Mouse (Mus musculus): ENCODE data around the gene Shisa8. TPM values are rescaled to one million over a fixed set of nuclear protein-coding genes. Genes with fewer than 3 reads are reported as not detected.

Shisa8 gene
- polyA plus RNA-seq, 1 experiment: 57.1 TPM

DNA sequence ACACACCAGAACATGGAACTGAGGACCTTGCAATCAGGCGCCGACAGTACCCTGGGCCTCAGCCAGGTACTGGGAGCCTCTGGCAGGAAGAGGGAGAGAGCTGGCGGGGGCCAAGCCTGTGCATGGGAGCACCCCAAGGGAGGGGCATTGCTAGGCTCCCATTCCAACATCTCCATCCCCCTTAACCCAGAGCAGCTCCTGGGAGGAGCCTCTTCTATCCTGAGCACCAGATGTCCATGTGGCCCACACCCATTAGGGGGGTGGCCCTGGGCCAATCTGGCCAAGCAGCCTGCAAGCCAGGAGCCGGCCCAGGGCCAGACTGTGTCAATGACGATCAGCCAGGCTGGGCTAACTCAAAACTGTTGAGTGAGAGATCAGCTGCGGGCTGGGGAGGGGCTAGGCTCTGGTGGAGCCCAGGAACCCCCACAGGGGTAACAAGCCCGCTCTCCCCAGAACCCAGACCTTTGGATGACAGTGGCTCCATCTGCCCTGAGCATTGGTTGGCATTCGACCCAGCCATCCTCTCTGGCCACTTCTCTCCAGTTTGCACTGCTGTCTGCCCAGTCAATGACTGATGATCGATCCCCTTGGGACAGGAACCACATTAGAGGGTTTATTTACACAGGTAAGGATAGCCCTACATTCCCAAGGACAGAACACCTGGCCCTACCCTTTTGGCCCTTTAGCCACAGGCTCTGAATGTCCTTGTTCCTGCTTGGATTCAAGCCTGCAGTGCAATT is 6.1 kb downstream of the Shisa8 start:
- no peak for DNase-seq (ENCODE audit: extremely low spot score in 1 of 2, low spot score in 1 of 2)

DNA sequence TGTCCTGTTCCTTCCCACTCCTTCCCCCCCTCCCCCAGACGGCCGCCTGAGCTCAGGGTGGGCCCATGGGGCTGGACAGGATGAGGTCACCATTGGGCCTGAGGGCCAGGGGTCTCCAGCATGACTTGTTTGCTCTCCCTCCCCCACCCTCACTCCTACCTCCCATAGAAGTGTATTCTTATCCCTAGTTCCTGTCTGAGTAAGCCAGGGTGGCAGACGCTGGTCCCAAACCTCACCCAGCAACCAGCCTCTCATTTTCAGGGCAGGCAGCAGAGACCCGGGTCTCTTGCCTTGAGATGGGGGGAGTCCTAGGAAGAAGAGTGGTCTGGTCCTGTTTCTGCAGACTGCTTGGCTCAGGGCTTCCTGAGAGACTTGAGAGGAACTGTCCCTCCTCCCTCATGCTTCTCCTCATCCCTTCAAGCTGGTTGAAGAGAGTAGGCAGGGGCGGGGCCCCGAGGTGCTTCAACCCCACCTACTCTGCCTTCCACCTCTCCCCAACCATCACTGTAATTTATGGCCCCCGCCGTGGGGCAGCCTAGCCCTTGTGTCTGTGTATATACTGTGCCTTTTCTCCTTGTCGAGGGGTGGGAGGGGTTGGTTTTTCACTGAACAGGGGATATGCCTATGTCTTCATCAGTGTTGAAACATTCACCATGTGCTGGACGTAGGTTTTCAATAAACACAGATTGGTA is 7.8 kb downstream of the Shisa8 start:
- DNase-seq (ENCODE audit: extremely low spot score in 1 of 2, low spot score in 1 of 2): no peak

DNA sequence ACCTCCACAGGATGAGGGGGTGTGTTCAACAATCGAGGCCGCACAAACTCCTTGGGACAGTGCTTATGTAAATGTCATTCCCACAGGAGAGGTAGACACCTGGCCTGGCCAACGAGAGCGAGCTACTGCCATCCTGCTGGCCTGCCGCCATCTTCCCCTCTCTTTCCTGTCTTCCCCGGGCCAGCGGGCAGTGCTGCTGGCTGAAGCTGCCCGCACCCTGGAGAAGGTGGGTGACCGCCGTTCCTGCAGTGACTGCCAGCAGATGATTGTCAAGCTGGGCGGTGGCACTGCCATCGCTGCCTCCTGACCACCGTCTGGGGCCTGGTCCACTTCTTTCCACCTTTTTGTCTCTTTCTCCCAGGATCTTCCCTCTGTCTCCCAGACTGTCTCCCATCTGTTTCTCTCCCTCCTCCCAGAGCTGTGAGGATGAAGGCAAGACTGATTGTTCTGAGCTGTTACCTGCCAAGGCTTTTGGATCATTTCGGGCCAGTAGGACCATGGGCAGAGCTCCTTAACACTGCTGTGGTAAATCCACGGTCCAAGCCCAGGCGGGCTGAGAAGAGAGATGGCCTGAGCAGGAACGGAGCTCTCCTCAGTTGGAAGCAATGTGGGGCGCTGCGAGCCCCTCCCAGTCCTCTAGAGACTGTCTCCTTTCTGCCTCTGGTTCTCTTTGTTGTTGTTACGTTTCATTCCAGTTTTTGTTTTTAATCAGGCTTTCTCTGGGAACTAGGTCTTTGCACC is 8.8 kb downstream of the Shisa8 start:
- DNase-seq (ENCODE audit: extremely low spot score in 1 of 2, low spot score in 1 of 2): no peak

- DNase-seq (ENCODE audit: extremely low spot score in 1 of 2, low spot score in 1 of 2): no peak
Measured at GRCm38 (mm10) chr15:82203090-82203489, 9.5 kb downstream of the Shisa8 start.

DNA sequence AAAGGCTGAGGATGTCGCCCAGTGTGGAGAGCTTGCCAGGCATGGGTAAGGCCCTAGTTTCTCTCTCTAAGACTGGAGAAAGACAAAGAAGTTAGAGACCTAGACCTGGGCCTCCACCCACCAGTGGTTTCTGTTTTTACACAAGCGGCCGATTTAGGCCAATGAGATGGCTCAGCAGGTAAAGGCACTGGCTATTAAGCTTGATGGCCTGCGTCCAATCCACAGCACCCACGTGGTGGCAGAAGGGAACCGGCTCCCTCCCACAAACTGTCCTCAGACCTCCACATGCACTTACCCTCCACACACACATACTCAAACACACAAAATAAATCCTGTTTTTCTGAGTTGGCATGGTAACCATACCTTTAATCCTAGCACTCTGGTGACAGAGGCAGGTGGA is 10.5 kb downstream of the Shisa8 start:
- no peak for DNase-seq (ENCODE audit: extremely low spot score in 1 of 2, low spot score in 1 of 2)

- no peak for DNase-seq (ENCODE audit: extremely low spot score in 1 of 2, low spot score in 1 of 2)
Measured at GRCm38 (mm10) chr15:82199546-82199945, 13.1 kb downstream of the Shisa8 start.

GRCm38 (mm10) chr15:82198342-82198741 is 14.3 kb downstream of the Shisa8 start:
- no peak for DNase-seq (ENCODE audit: extremely low spot score in 1 of 2, low spot score in 1 of 2)

GRCm38 (mm10) chr15:82197937-82198336 is 14.7 kb downstream of the Shisa8 start:
- no peak for DNase-seq (ENCODE audit: extremely low spot score in 1 of 2, low spot score in 1 of 2)

GRCm38 (mm10) chr15:82197246-82197750 is 15.3 kb downstream of the Shisa8 start:
- no peak for DNase-seq (ENCODE audit: extremely low spot score in 1 of 2, low spot score in 1 of 2)

DNA sequence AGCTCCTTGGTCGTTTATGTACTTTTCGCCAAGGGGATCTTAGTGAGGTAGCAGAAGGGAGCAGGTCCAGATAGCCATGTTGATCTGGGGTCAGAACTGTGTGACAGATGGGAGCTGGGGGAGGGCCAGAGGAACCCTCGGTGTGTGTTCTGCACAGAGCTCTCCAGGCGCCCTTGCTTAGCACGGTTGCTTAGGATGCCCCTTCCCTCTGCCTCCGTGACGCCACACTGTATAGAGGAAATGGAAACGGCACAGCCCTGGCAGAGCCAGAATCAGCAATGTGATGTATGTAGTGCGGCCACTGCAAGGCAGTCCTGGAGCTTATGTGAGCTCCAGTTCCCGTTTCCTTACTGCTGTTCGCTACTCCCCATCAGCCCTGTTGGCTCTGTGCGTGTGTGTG is 16.3 kb downstream of the Shisa8 start:
- no peak for DNase-seq (ENCODE audit: extremely low spot score in 1 of 2, low spot score in 1 of 2)

DNA sequence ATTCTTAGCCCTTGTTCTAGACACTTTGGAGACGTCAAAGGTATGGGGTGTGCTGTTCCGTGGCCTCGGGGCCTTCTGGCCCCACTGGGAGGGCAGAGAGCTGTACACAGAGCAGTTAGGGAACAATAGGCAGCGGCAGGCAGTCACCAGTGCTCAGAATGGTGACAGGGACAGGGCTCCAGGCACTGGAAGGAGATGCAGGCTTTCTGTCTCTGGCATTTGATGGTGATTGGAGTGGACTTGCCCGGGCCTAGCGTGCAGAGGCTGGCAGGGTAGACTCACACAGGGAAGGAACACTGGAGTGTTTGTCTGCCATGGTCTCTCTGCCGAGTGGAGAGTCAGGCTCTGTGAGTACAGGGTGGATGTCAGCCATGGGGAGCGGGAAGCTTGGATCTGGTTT is 20.0 kb downstream of the Shisa8 start:
- DNase-seq (ENCODE audit: extremely low spot score in 1 of 2, low spot score in 1 of 2): no peak

GRCm38 (mm10) chr15:82188481-82189240 is 24.0 kb downstream of the Shisa8 start:
- DNase-seq (ENCODE audit: extremely low spot score in 1 of 2, low spot score in 1 of 2): peak in 1 of 2 experiments; percentile 51

DNA sequence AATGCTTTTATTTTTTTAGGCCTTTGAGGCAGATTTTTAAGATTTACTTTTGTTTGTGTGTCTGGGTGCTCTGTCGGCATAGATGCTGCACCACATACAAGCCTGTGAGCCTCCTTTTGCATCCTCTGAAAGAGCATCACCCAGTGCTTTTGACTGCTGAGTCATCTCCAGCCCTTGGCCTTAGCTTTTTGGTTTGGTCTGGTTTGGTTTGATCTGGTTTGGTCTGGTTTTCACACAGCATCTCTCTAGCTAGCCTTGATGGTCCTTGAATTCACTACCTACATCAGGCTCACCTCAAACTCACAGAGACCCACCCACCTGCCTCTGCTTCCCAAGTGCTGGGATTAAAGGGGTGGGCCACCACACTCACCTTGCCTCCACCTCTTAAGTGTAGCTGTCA is 24.7 kb downstream of the Shisa8 start:
- no peak for DNase-seq (ENCODE audit: extremely low spot score in 1 of 2, low spot score in 1 of 2)

GRCm38 (mm10) chr15:82187401-82187800 is 25.2 kb downstream of the Shisa8 start:
- DNase-seq (ENCODE audit: extremely low spot score in 1 of 2, low spot score in 1 of 2): no peak

DNA sequence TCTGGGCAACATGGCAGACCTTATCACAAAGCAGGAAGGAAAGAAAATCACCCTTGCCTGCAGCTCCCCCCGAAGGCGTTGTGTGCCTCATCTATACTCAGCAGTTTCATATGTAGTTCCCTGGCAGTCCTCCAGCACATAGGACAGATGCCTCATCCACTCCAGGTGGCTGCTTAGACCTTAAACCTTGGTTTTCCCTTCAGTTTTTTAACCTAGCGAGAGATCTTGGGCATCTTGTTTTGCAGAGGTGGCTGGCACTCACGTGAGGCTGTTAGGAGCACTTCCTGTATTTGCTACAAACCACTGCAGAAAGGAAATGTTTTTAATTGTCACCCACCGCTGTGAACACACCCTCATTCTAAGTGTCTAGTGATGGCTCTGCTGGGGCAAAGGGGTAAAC is 25.7 kb downstream of the Shisa8 start:
- DNase-seq (ENCODE audit: extremely low spot score in 1 of 2, low spot score in 1 of 2): no peak

GRCm38 (mm10) chr15:82186131-82186530 is 26.5 kb downstream of the Shisa8 start:
- no peak for DNase-seq (ENCODE audit: extremely low spot score in 1 of 2, low spot score in 1 of 2)

- no peak for DNase-seq (ENCODE audit: extremely low spot score in 1 of 2, low spot score in 1 of 2)
Measured at GRCm38 (mm10) chr15:82185062-82185783, 27.4 kb downstream of the Shisa8 start.

DNA sequence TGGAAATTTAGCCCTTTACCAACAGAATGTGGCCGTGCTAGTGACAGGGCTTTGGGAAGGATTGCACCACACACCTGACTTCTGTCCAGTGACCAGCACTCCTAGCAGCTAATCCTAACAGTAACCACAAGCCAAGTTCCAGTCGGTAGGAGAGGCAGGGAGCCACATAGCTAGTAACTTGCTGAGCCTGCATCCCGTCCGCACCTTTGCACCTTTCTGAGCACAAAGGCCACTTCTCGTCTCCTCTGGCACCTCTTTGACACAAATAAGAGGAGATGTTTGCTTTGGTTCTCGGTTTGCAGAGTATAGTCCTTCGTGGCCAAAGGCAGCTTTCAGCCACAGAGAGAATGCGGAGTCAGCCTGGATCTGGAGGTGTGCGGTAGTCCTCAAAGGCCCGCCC is 28.0 kb downstream of the Shisa8 start:
- no peak for DNase-seq (ENCODE audit: extremely low spot score in 1 of 2, low spot score in 1 of 2)

GRCm38 (mm10) chr15:82184183-82184582 is 28.4 kb downstream of the Shisa8 start:
- no peak for DNase-seq (ENCODE audit: extremely low spot score in 1 of 2, low spot score in 1 of 2)

GRCm38 (mm10) chr15:82183596-82183995 is 29.0 kb downstream of the Shisa8 start:
- DNase-seq (ENCODE audit: extremely low spot score in 1 of 2, low spot score in 1 of 2): no peak

All from frontal cortex, adult 2 months (tissue).